Mouse (Mus musculus): ENCODE results near the gene Efna4. TPM values are rescaled to one million over a fixed set of nuclear protein-coding genes. Genes with fewer than 3 reads are reported as not detected.

Gene Efna4
- 6.0 and 6.7 TPM in 2 replicates for polyA plus RNA-seq (2014; fragmentation: Nextera tagmentation; extraction: Ambion mirVana)

DNA sequence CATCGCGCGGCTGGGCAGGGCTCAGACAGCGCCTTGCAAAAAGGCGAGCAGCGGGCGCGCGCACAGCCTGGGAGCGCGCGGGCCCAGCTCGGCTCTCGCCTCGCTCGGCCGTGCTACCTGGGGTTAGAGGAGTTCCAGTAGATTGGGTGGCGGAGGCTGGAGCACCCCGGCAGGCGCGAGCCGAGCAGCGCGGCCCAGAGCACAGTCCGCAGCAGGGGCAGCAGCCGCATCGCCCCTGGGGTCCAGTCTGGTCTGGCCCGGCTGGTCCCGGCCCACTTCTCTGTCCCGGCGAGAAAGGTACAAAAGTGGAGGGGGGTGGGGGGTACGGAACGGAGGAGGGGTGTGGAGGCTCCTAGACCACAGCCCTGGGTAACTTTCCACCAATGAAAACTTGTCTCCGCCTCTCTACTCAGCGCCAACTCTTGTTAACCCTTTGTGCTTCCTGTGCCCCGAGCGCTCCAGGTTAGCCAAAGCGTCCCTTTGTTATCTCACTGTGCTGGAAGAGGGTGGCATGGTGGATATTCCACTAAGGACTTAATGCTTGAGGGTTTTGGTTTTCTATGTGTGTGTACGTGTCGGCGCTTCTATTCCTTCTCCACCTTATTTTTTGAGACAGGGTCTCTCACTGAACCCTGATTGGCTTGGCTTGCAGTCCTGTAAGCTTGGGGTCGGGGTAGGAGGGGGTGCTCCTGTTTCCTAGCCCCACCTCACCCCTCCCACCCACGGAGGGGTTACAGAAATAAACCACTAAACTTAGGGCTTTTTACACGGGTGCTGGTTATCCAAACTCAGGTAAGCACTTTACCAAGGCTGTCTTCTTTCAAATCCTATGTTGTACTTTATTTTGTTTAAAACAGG, at the start of gene Efna4:
Gene Efna4, minus strand, starts transcription at position 308 of the 858 bp plus-strand sequence.
- Histone ChIP-seq H3K27ac (replicated peaks in 1 of 2; ENCODE audit: control insufficient read depth in 1 of 2, insufficient read depth in 1 of 2, low read depth in 2 of 2, low read length in 2 of 2) (peak within 1 kb of the TSS; percentile 42 to 79), H3K27me3 (ENCODE audit: control insufficient read depth, insufficient read depth, low read length) (no peaks in the 10 kb centered on the region), H3K9me3 (ENCODE audit: control insufficient read depth, low read length) (no peaks in the 10 kb centered on the region), H3K4me1 (ENCODE audit: control insufficient read depth in 2 of 2, insufficient read depth in 2 of 2, low read length in 2 of 2) (peaks cover 8 to 9% of the 10 kb centered on the region in 2 experiments; a peak in 3 of 4 replicates), H3K9ac (ENCODE audit: low read length) (peak within 1 kb of the TSS; percentile 92), H3K4me2 (ENCODE audit: low read length) (peak within 1 kb of the TSS; percentile 91), H3K4me3 (ENCODE audit: control insufficient read depth in 1 of 2, insufficient read depth in 1 of 2, low read depth in 1 of 2, low read length in 2 of 2) (peak within 1 kb of the TSS; percentile 85 to 92), H3K36me3 (ENCODE audit: control insufficient read depth, insufficient read depth, low read length) (peaks cover 30% of the 10 kb centered on the region)
- peak; percentile 65 for ATAC-seq (ENCODE audit: insufficient number of reproducible peaks, insufficient read depth, low FRiP score, low read depth)
- under 1% methylated on average over 44 of the region's 44 CpGs for WGBS

DNA sequence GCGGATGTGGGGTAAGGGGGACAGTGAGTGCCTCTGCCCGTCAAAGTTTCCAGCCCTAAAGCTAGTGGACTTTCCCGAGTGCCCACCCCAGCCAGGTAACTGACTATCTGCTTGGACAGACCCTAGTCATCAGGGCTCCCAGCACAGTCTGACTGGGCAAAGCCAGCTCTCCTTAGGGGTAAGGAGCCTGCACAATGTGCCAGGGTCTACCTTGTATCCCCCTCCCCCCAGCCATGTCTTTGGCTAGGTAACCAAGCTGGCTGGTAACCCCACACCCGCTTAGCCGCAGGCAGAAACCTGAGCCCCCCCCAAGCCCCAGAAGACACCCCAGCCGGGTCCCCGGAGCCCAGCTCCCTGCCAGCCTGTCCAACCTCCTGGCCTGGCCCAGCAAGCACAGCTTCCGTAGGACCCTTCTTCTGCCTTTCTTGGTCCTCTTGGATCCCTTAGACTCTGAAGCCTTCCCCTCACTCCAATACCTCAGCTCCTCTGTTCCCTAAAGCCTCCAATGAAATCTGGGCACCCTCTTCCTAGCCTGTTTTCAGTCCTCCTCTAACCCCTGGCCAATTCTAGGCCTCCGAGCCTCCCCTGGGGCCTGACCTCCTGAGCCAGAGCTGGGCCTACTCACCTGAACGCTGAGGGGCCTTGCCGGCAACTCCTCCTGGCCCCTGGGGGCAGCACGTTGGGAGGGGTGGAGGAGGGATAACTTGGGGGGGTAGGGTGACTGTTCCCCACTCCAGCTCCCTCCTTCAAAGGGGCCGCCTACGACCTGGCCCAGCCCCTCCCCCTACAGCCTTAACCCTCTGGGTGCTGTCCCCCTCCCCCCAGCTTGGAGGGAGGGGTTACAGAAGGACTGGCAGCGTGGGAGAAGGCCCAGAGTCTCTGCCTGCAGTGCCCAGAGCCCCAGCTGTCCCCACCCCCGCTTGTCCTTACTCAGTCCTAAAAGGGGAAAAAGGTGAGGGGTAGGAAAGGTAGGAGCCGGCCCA, 48.9 kb upstream of the Efna4 start:
- no peak overlapping the region for H3K9ac ChIP-seq (ENCODE audit: low read length)
- H3K36me3 ChIP-seq (ENCODE audit: control insufficient read depth, insufficient read depth, low read length) = no peaks in the 10 kb centered on the region
- no peak overlapping the region for H3K4me3 ChIP-seq (ENCODE audit: control insufficient read depth in 1 of 2, insufficient read depth in 1 of 2, low read depth in 1 of 2, low read length in 2 of 2)
- peaks cover 10 to 25% of the 10 kb centered on the region in 2 experiments for H3K4me1 ChIP-seq (ENCODE audit: control insufficient read depth in 2 of 2, insufficient read depth in 2 of 2, low read length in 2 of 2)
- ATAC-seq (ENCODE audit: insufficient number of reproducible peaks, insufficient read depth, low FRiP score, low read depth) = no peak
- no peak overlapping the region for H3K27ac ChIP-seq (replicated peaks in 1 of 2; ENCODE audit: control insufficient read depth in 1 of 2, insufficient read depth in 1 of 2, low read depth in 2 of 2, low read length in 2 of 2)
- H3K9me3 ChIP-seq (ENCODE audit: control insufficient read depth, low read length) = no peaks in the 10 kb centered on the region
- no peak overlapping the region for H3K4me2 ChIP-seq (ENCODE audit: low read length)
- 72% methylated on average over 17 of the region's 17 CpGs for WGBS
- H3K27me3 ChIP-seq (ENCODE audit: control insufficient read depth, insufficient read depth, low read length) = no peaks in the 10 kb centered on the region

DNA sequence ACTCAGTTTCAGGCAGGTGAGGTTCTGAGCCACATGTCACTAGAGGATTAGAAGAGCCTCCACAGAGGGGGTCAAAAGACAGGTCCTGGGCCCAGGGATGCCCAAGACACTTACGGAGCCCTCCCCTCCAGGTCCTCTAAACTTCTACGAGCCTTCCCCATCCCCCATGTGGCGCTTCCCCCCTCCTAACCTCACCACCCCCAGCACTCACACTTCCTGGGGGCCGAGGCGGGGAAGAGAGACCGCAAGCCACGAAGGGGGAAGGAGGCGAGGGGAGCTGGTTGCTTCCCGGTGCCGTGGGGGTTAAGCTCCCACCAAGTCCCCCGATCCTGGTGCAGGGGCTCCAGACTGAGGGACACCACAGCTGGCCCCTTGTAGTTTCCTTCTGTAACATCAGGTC, 47.6 kb upstream of the Efna4 start:
- Histone ChIP-seq H3K4me2 (ENCODE audit: low read length) (no peak overlapping the region), H3K9ac (ENCODE audit: low read length) (no peak overlapping the region)
- whole genome bisulfite sequencing = 57% methylated on average over 11 of the region's 11 CpGs

GRCm38 (mm10) chr3:89384331-89385076, 46.7 kb upstream of the Efna4 start:
- no peaks in the 10 kb centered on the region for H3K27me3 ChIP-seq (ENCODE audit: control insufficient read depth, insufficient read depth, low read length)
- no peak overlapping the region for H3K27ac ChIP-seq (replicated peaks in 1 of 2; ENCODE audit: control insufficient read depth in 1 of 2, insufficient read depth in 1 of 2, low read depth in 2 of 2, low read length in 2 of 2)
- no peak for ATAC-seq (ENCODE audit: insufficient number of reproducible peaks, insufficient read depth, low FRiP score, low read depth)
- 69% methylated on average over 11 of the region's 12 CpGs for WGBS
- no peaks in the 10 kb centered on the region for H3K9me3 ChIP-seq (ENCODE audit: control insufficient read depth, low read length)
- H3K4me3 ChIP-seq (ENCODE audit: control insufficient read depth in 1 of 2, insufficient read depth in 1 of 2, low read depth in 1 of 2, low read length in 2 of 2) = no peak overlapping the region
- no peak overlapping the region for H3K4me2 ChIP-seq (ENCODE audit: low read length)
- no peak overlapping the region for H3K9ac ChIP-seq (ENCODE audit: low read length)
- peaks cover 18% of the 10 kb centered on the region for H3K36me3 ChIP-seq (ENCODE audit: control insufficient read depth, insufficient read depth, low read length)
- peaks cover 0 to 6% of the 10 kb centered on the region in 2 experiments; a peak in 3 of 4 replicates for H3K4me1 ChIP-seq (ENCODE audit: control insufficient read depth in 2 of 2, insufficient read depth in 2 of 2, low read length in 2 of 2)

More for the DNA sequence above, 47.6 kb upstream of the Efna4 start:
- H3K4me3 ChIP-seq (ENCODE audit: control insufficient read depth in 1 of 2, insufficient read depth in 1 of 2, low read depth in 1 of 2, low read length in 2 of 2) = no peak overlapping the region
- ATAC-seq (ENCODE audit: insufficient number of reproducible peaks, insufficient read depth, low FRiP score, low read depth) = no peak
- no peak overlapping the region for H3K27ac ChIP-seq (replicated peaks in 1 of 2; ENCODE audit: control insufficient read depth in 1 of 2, insufficient read depth in 1 of 2, low read depth in 2 of 2, low read length in 2 of 2)
- no peaks in the 10 kb centered on the region for H3K9me3 ChIP-seq (ENCODE audit: control insufficient read depth, low read length)
- H3K4me1 ChIP-seq (ENCODE audit: control insufficient read depth in 2 of 2, insufficient read depth in 2 of 2, low read length in 2 of 2) = peaks cover 4 to 13% of the 10 kb centered on the region in 2 experiments
- peaks cover 8% of the 10 kb centered on the region for H3K36me3 ChIP-seq (ENCODE audit: control insufficient read depth, insufficient read depth, low read length)
- no peaks in the 10 kb centered on the region for H3K27me3 ChIP-seq (ENCODE audit: control insufficient read depth, insufficient read depth, low read length)

- H3K36me3 ChIP-seq (ENCODE audit: control insufficient read depth, insufficient read depth, low read length) = peaks cover 23% of the 10 kb centered on the region
- no peak for ATAC-seq (ENCODE audit: insufficient number of reproducible peaks, insufficient read depth, low FRiP score, low read depth)
- peaks cover 2 to 9% of the 10 kb centered on the region in 2 experiments; a peak in 3 of 4 replicates for H3K4me1 ChIP-seq (ENCODE audit: control insufficient read depth in 2 of 2, insufficient read depth in 2 of 2, low read length in 2 of 2)
- 88% methylated on average over 5 of the region's 5 CpGs for WGBS
- H3K4me2 ChIP-seq (ENCODE audit: low read length) = no peak overlapping the region
- H3K9me3 ChIP-seq (ENCODE audit: control insufficient read depth, low read length) = no peaks in the 10 kb centered on the region
- H3K27me3 ChIP-seq (ENCODE audit: control insufficient read depth, insufficient read depth, low read length) = no peaks in the 10 kb centered on the region
- no peak overlapping the region for H3K9ac ChIP-seq (ENCODE audit: low read length)
- no peak overlapping the region for H3K4me3 ChIP-seq (ENCODE audit: control insufficient read depth in 1 of 2, insufficient read depth in 1 of 2, low read depth in 1 of 2, low read length in 2 of 2)
- no peak overlapping the region for H3K27ac ChIP-seq (replicated peaks in 1 of 2; ENCODE audit: control insufficient read depth in 1 of 2, insufficient read depth in 1 of 2, low read depth in 2 of 2, low read length in 2 of 2)
These were observed 45.9 kb upstream of the Efna4 start for GRCm38 (mm10) chr3:89383651-89384255.

DNA sequence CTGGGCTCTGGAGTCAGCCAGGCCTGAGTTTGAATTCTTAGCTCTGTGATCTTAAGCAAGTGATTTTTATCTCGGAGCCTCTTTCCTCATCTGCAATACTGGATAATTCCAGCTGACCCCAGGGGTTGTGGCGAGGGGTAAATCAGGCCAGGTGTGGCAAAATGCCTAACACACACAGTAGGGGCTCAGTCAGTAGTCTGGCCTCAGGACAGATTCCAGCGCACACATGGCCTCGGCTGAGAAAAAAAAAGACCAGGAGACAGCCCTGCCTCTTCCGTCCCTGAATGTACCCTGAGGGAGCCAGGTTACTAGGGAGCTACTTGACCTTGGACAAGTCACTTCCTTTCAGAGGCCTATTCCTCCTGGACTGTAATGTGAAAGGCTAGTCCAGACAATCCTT, 45.1 kb upstream of the Efna4 start:
- Histone ChIP-seq H3K4me1 (ENCODE audit: control insufficient read depth in 2 of 2, insufficient read depth in 2 of 2, low read length in 2 of 2) (peaks cover 5 to 14% of the 10 kb centered on the region in 2 experiments), H3K27me3 (ENCODE audit: control insufficient read depth, insufficient read depth, low read length) (no peaks in the 10 kb centered on the region), H3K9ac (ENCODE audit: low read length) (no peak overlapping the region), H3K4me3 (ENCODE audit: control insufficient read depth in 1 of 2, insufficient read depth in 1 of 2, low read depth in 1 of 2, low read length in 2 of 2) (no peak overlapping the region), H3K9me3 (ENCODE audit: control insufficient read depth, low read length) (no peaks in the 10 kb centered on the region), H3K4me2 (ENCODE audit: low read length) (no peak overlapping the region), H3K27ac (replicated peaks in 1 of 2; ENCODE audit: control insufficient read depth in 1 of 2, insufficient read depth in 1 of 2, low read depth in 2 of 2, low read length in 2 of 2) (no peak overlapping the region), H3K36me3 (ENCODE audit: control insufficient read depth, insufficient read depth, low read length) (peaks cover 23% of the 10 kb centered on the region)
- WGBS = 79% methylated on average over 5 of the region's 5 CpGs
- ATAC-seq (ENCODE audit: insufficient number of reproducible peaks, insufficient read depth, low FRiP score, low read depth) = no peak

All from heart, embryonic 14.5 days (tissue).